Mouse (Mus musculus) hindbrain, embryonic 12.5 days (tissue): ENCODE measurements around the gene Olfr649. TPM values are rescaled to one million over a fixed set of nuclear protein-coding genes. Genes with fewer than 3 reads are reported as not detected.

Experiments used
- ATAC-seq: fragments of 200-750 bp; cut with Nextera tagmentation; 2 replicates; pipeline ENCODE4 v1.8.0; 2017; ENCODE audit warnings: moderate TSS enrichment; ENCODE audit not compliant: low FRiP score
- H3K27ac ChIP-seq: fragments of 300-500 bp; sonication (generic); 2 replicates; pipeline ENCODE4 v1.5.1; 2016; ENCODE audit warnings: mild to moderate bottlenecking
- H3K27me3 ChIP-seq: fragments of 300-500 bp; sonication (generic); 2 replicates; pipeline ENCODE4 v1.6.1; 2016; ENCODE audit warnings: mild to moderate bottlenecking
- H3K36me3 ChIP-seq: fragments of 300-500 bp; sonication (generic); 2 replicates; pipeline ENCODE4 v1.6.1; 2016; ENCODE audit warnings: mild to moderate bottlenecking
- H3K4me1 ChIP-seq: fragments of 300-500 bp; sonication (generic); 2 replicates; pipeline ENCODE4 v1.6.1; 2016
- H3K4me2 ChIP-seq: fragments of 300-500 bp; sonication (generic); replicated peaks from 2 replicates; pipeline ENCODE4 v1.6.1; 2016; ENCODE audit warnings: mild to moderate bottlenecking
- H3K4me3 ChIP-seq: fragments of 300-500 bp; sonication (generic); 2 replicates; pipeline ENCODE4 v1.5.1; 2016; ENCODE audit warnings: mild to moderate bottlenecking
- H3K9ac ChIP-seq: fragments of 300-500 bp; sonication (generic); 2 replicates; pipeline ENCODE4 v1.6.1; 2016; ENCODE audit warnings: mild to moderate bottlenecking, moderate library complexity
- H3K9me3 ChIP-seq: fragments of 300-500 bp; sonication (generic); replicated peaks from 2 replicates; pipeline ENCODE4 v1.6.1; 2016; ENCODE audit warnings: mild to moderate bottlenecking
- whole genome bisulfite sequencing: fragments of 180-500 bp; shearing (Covaris S2); methylation state at CpG from one replicate; pipeline ENCODE4 v1.1.7; 2016; 5-methylcytosine and 5-hydroxymethylcytosine counted together
- polyA plus RNA-seq: library from polyadenylated mRNA; unstranded; fragments of >200 nt; fragmentation: Nextera tagmentation; extraction: Ambion mirVana; gene quantifications from 2 replicates; pipeline ENCODE4 v1.2.1, GENCODE M21; 2016

Gene Olfr649
- polyA plus RNA-seq, 1 experiment from 2014 or later, result not detected

- Histone ChIP-seq H3K4me2 (no peak overlapping the region), H3K4me3 (no peak overlapping the region), H3K9ac (no peak overlapping the region), H3K9me3 (no peaks in the 10 kb centered on the region), H3K4me1 (no peaks in the 10 kb centered on the region), H3K27ac (no peak overlapping the region), H3K27me3 (no peaks in the 10 kb centered on the region), H3K36me3 (no peaks in the 10 kb centered on the region)
- ATAC-seq, result no peak
- WGBS, result 80% methylated on average over 1 of the region's 1 CpGs
Measured at GRCm38 (mm10) chr7:104179074-104179473, 16.7 kb downstream of the Olfr649 start.

GRCm38 (mm10) chr7:104178422-104179054 lies 17.2 kb downstream of the Olfr649 start:
- WGBS, result 73% methylated on average over 5 of the region's 5 CpGs
- Histone ChIP-seq H3K9me3 (no peaks in the 10 kb centered on the region), H3K27ac (no peak overlapping the region), H3K27me3 (no peaks in the 10 kb centered on the region), H3K4me2 (no peak overlapping the region), H3K4me3 (no peak overlapping the region), H3K9ac (no peak overlapping the region), H3K36me3 (no peaks in the 10 kb centered on the region), H3K4me1 (no peaks in the 10 kb centered on the region)
- ATAC-seq, result no peak

GRCm38 (mm10) chr7:104175085-104175484 lies 20.7 kb downstream of the Olfr649 start:
- 12% methylated on average over 1 of the region's 1 CpGs for WGBS

GRCm38 (mm10) chr7:104169634-104170204 lies 26.1 kb downstream of the Olfr649 start:
- no peak overlapping the region for H3K4me3 ChIP-seq
- H3K9ac ChIP-seq, result no peak overlapping the region
- 76% methylated on average over 6 of the region's 6 CpGs for WGBS
- no peak overlapping the region for H3K4me2 ChIP-seq
- H3K36me3 ChIP-seq, result no peaks in the 10 kb centered on the region
- no peaks in the 10 kb centered on the region for H3K9me3 ChIP-seq
- no peak overlapping the region for H3K27ac ChIP-seq
- no peak for ATAC-seq
- H3K27me3 ChIP-seq, result no peaks in the 10 kb centered on the region
- no peaks in the 10 kb centered on the region for H3K4me1 ChIP-seq

More at GRCm38 (mm10) chr7:104175085-104175484, 20.7 kb downstream of the Olfr649 start:
- Histone ChIP-seq H3K36me3 (no peaks in the 10 kb centered on the region), H3K9me3 (no peaks in the 10 kb centered on the region), H3K27me3 (no peaks in the 10 kb centered on the region), H3K4me1 (no peaks in the 10 kb centered on the region), H3K9ac (no peak overlapping the region), H3K4me2 (no peak overlapping the region), H3K4me3 (no peak overlapping the region), H3K27ac (no peak overlapping the region)
- no peak for ATAC-seq

- H3K4me3 ChIP-seq, result no peak overlapping the region
- no peaks in the 10 kb centered on the region for H3K27me3 ChIP-seq
- no peak overlapping the region for H3K4me2 ChIP-seq
- H3K36me3 ChIP-seq, result no peaks in the 10 kb centered on the region
- H3K9ac ChIP-seq, result no peak overlapping the region
- no peak for ATAC-seq
- no peaks in the 10 kb centered on the region for H3K4me1 ChIP-seq
- no peak overlapping the region for H3K27ac ChIP-seq
- WGBS, result 85% methylated on average over 6 of the region's 6 CpGs
- no peaks in the 10 kb centered on the region for H3K9me3 ChIP-seq
Measured at GRCm38 (mm10) chr7:104167105-104167504, 28.7 kb downstream of the Olfr649 start.

GRCm38 (mm10) chr7:104150456-104150855 lies 45.3 kb downstream of the Olfr649 start, which contains the start of gene Ubqlnl:
Ubqlnl (minus strand) TSS chr7:104150556.
- Histone ChIP-seq H3K36me3 (no peaks in the 10 kb centered on the region), H3K9me3 (no peaks in the 10 kb centered on the region), H3K4me2 (no peak within 1 kb of the TSS), H3K9ac (no peak within 1 kb of the TSS), H3K27ac (no peak within 1 kb of the TSS), H3K4me3 (no peak within 1 kb of the TSS), H3K27me3 (no peaks in the 10 kb centered on the region), H3K4me1 (no peaks in the 10 kb centered on the region)
- ATAC-seq, result no peak
- WGBS, result 80% methylated on average over 2 of the region's 2 CpGs

GRCm38 (mm10) chr7:104143179-104143578 lies 52.6 kb downstream of the Olfr649 start, which contains the start of gene Ubqln3:
Ubqln3 (minus strand) TSS chr7:104143279.
- Histone ChIP-seq H3K9me3 (no peaks in the 10 kb centered on the region), H3K36me3 (no peaks in the 10 kb centered on the region), H3K27me3 (no peaks in the 10 kb centered on the region), H3K4me2 (no peak within 1 kb of the TSS), H3K4me1 (no peaks in the 10 kb centered on the region), H3K9ac (no peak within 1 kb of the TSS), H3K4me3 (no peak within 1 kb of the TSS), H3K27ac (no peak within 1 kb of the TSS)
- 80% methylated on average over 3 of the region's 3 CpGs for whole genome bisulfite sequencing
- no peak for ATAC-seq

Other genes with a start within 250 kb of the Olfr649 start
- not detected in 2 replicates for gene Olfr635, start 224.8 kb downstream of the Olfr649 start, polyA plus RNA-seq
- not detected in 2 replicates for gene Olfr638, start 197.2 kb downstream of the Olfr649 start, polyA plus RNA-seq
- gene Olfr639, start 178.7 kb downstream of the Olfr649 start, polyA plus RNA-seq, result 0.04 TPM in 1 of 2 replicates, not detected in the other
- not detected in 2 replicates for gene Olfr640, start 170.4 kb downstream of the Olfr649 start, polyA plus RNA-seq
- not detected in 2 replicates for gene Olfr641, start 160.5 kb downstream of the Olfr649 start, polyA plus RNA-seq
- gene Olfr642, start 143.3 kb downstream of the Olfr649 start, polyA plus RNA-seq, result not detected in 2 replicates
- not detected in 2 replicates for gene 4930516K23Rik, start 134.5 kb downstream of the Olfr649 start, polyA plus RNA-seq
- gene Olfr644, start 124.1 kb downstream of the Olfr649 start, polyA plus RNA-seq, result not detected in 2 replicates
- not detected in 2 replicates for gene Olfr645, start 110.5 kb downstream of the Olfr649 start, polyA plus RNA-seq
- not detected in 2 replicates for gene Olfr646, start 91.1 kb downstream of the Olfr649 start, polyA plus RNA-seq
- gene Ubqln5, start 66.2 kb downstream of the Olfr649 start, polyA plus RNA-seq, result not detected in 2 replicates
- not detected in 2 replicates for gene Olfr643, start 58.6 kb downstream of the Olfr649 start, polyA plus RNA-seq
- gene Ubqln3, start 52.7 kb downstream of the Olfr649 start, polyA plus RNA-seq, result not detected in 2 replicates
- gene Ubqlnl, start 45.4 kb downstream of the Olfr649 start, polyA plus RNA-seq, result not detected in 2 replicates
- gene Olfm5, start 31.2 kb downstream of the Olfr649 start, polyA plus RNA-seq, result not detected in 2 replicates
- gene Olfr648, start 12.6 kb downstream of the Olfr649 start, polyA plus RNA-seq, result 0.56 and 0.83 TPM in 2 replicates
- 1.7 and 1.8 TPM in 2 replicates for gene Trim6, start 22.8 kb upstream of the Olfr649 start, polyA plus RNA-seq
- gene Trim34a, start 48.5 kb upstream of the Olfr649 start, polyA plus RNA-seq, result 0.90 and 1.4 TPM in 2 replicates
- 0.07 and 0.14 TPM in 2 replicates for gene Trim5, start 92.1 kb upstream of the Olfr649 start, polyA plus RNA-seq
- 3.4 and 4.2 TPM in 2 replicates for gene Trim12a, start 119.5 kb upstream of the Olfr649 start, polyA plus RNA-seq
- not detected in 2 replicates for gene Trim34b, start 133.5 kb upstream of the Olfr649 start, polyA plus RNA-seq
- gene Trim12c, start 157.4 kb upstream of the Olfr649 start, polyA plus RNA-seq, result 1.0 and 1.3 TPM in 2 replicates
- not detected in 2 replicates for gene Trim30b, start 173.9 kb upstream of the Olfr649 start, polyA plus RNA-seq
- not detected in 2 replicates for gene Trim30c, start 204.9 kb upstream of the Olfr649 start, polyA plus RNA-seq